Mouse (Mus musculus) left cerebral cortex, postnatal 10 days (tissue): ENCODE results near the gene Coq10a. TPM values are rescaled to one million over a fixed set of nuclear protein-coding genes. Genes with fewer than 3 reads are reported as not detected.

ENCODE experiments used
- DNase-seq, 2 experiments: peaks; one replicate each; pipeline ENCODE4 v3.0.0; 2021 to 2022; ENCODE audit warnings: low spot score in 2 of 2, mixed read lengths in 1 of 2; ENCODE audit errors: extremely low spot score in 1 of 2
- intact Hi-C: fragments of 180-260 bp; cut with DNase I; formaldehyde crosslinking; loops from one replicate; pipeline ENCODE4 v1.15.1; 2025
- microRNA-seq: library from miRNA; unstranded; fragments of <30 nt; microRNA quantifications from one replicate; pipeline ENCODE4 v1.2.0, GENCODE M21; 2022
- total RNA-seq, 2 experiments: library from RNA; stranded (reverse); gene quantifications; 2 replicates each; pipeline ENCODE4 v1.2.3; 2021

Gene Coq10a
- total RNA-seq, 2 experiments from 2014 or later: 69.8 to 74.6 TPM

DNA sequence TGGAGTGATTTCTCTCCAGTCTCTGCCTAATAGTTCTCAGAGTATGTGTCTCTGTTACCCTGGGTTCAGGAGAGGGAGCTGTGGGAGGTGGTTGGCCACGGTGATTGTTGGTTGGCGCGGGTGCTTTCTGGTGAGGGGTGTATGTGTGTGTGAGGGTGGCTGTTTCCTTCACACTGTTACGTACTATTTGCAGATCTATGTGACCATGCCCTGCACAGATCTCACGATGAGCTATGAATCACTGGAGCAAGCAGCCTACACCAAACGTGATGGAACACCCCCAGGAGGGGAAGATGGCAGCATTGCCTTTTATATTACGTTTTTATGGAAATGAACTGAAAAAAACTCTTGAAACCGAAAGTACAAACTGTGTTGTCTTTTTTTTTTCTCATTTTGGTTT is 42.0 kb downstream of the Coq10a start:
- intact Hi-C loops: no loop called here
- no peak for DNase-seq

DNA sequence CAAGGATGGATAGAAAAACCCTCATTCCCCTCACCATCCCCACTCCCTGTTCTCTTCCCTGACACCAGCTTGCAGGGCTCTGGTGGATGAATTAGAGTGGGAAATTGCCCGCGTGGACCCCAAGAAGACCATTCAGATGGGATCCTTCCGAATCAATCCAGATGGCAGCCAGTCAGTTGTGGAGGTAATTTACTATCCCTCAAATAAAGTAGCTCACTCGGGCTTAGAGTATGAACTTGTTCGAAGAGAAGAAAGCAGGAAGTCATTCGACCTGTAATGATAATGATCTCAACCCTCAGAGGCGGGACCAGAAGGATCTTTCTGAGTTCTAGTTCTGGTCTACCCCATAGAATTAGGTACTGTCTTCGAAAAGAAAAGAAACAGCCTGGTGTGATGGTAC is 45.3 kb downstream of the Coq10a start:
- intact Hi-C loops: no loop called here
- no peak for DNase-seq

DNA sequence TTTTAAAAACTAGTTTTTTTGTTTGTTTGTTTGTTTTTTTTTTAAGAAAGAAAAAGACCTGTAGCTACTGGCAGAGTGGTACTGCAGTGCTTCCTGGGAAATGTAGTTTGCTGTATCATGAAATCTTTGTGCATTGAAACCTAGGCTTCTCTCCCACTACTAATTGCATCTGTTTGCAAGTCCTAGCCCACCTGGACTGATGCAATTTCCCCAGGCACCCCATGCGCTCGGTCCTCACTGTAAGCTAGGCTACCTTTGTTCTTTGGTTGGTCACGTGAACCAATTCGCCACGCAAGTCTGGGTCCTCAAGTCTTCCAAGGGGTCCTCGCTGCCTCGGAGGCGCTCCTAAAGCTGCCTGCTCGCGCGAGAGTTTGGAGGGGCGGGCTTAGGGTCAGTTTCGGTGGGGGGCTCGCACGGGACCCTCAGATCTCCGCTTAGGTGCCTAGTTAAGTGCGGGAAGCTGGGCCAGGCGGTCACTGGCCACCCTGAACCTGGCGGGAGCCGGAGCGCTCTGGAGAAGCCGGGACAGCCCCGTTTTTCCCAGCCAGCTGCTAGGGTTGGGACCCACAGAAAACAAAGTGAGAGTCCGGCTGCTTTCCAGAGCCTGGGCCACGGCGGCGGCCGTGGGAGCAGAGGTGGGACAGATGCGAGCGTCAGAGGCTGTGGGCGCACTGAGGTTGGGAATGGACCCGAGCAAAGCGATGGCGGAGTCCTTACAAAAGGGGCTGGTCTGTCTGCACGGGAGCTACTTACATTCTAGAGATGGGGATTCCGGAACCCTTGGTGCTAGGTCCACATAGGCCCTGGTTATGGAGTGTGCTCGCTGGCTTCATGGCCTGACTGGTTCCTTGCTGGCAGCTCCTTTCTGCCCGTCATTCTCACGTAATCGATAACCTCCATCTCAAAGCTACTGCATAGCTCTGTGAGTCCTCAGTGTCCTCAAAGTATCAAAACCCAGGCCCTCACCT is 46.4 kb downstream of the Coq10a start, which contains the start of gene Cnpy2:
Cnpy2 (plus strand) TSS at position 319 of the 968 bp plus-strand sequence.
- intact Hi-C loops: no loop called here
- DNase-seq: peak; percentile 85 to 93

DNA sequence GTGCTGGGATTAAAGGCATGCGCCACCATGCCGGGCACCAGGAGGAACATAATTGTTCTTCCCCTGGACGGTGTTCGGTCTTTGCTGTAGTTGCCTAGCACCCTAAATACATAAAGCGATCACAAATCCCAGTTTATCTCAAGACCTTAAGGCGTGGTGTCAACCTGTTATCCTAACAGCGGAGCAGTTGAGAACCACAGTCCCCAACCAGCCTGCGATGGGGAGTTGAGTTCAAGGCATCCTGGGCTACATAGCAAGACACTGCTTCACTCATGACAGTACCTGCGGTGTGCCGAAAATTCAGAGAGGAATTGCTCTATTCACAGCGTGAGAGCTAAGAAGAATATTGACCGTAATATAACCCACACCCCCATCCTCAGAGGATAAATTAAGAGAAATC is 47.2 kb downstream of the Coq10a start:
- intact Hi-C loops: no loop called here

DNA sequence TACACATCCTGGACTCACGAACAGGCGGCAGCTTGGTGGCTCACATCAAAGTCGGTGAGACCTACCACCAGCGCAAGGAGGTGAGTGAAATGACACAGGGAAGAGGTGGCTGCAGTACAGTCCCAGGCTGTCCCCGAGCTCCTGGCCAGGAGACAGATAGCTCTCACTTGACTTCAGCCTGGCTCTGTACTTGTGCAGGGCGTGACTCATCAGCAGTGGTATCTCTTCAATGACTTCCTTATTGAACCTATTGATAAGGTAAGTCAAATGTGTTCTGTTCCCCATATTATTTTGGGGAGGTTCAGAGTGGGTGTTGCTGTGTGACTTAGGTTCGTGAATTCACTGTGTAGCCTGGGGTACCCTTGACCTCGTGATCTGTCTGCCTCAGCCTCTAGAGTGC is 53.2 kb downstream of the Coq10a start:
- intact Hi-C loops: no loop called here
- DNase-seq: no peak

More for the DNA sequence above, 47.2 kb downstream of the Coq10a start:
- no peak for DNase-seq

Small RNA genes within 50 kb of the gene (microRNA-seq; reads per million reads assigned to microRNA genes)
- gene Gm25361 (not detected), gene Gm26308 (not detected), gene Mir6914 (not detected), gene Mir6915 (9.2 reads per million, percentile 29 among the genes with 10 or more reads in this experiment)

Other genes with a start within 250 kb of the Coq10a start
- 10 to 100 TPM; 10.7 to 11.6 TPM for gene Rbms2, start 188.7 kb downstream of the Coq10a start, total RNA-seq
- gene Gls2, start 174.5 kb downstream of the Coq10a start, total RNA-seq: 10 to 100 TPM; 17.8 to 18.7 TPM
- 10 to 100 TPM; 11.5 to 12.6 TPM for gene Spryd4, start 157.2 kb downstream of the Coq10a start, total RNA-seq
- not detected for gene Mip, start 143.2 kb downstream of the Coq10a start, total RNA-seq
- gene Timeless, start 136.9 kb downstream of the Coq10a start, total RNA-seq: 1 to 10 TPM; 8.3 to 9.7 TPM
- gene Apon, start 114.9 kb downstream of the Coq10a start, total RNA-seq: not detected
- gene Apof, start 100.3 kb downstream of the Coq10a start, total RNA-seq: not detected
- gene Stat2, start 98.4 kb downstream of the Coq10a start, total RNA-seq: 10 to 100 TPM; 20.2 to 26.0 TPM
- under 1 TPM; 0.43 to 0.58 TPM for gene Il23a, start 70.2 kb downstream of the Coq10a start, total RNA-seq
- 10 to 100 TPM; 13.0 to 14.1 TPM for gene Pan2, start 65.7 kb downstream of the Coq10a start, total RNA-seq
- gene Cnpy2, start 46.5 kb downstream of the Coq10a start, total RNA-seq: 10 to 100 TPM; 64.4 to 69.7 TPM
- gene Cs, start 31.3 kb downstream of the Coq10a start, total RNA-seq: 100 to 1,000 TPM; 287 to 288 TPM
- gene Ankrd52, start 8.1 kb upstream of the Coq10a start, total RNA-seq: 10 to 100 TPM; 74.4 TPM
- under 1 TPM; 0.56 to 0.69 TPM for gene Slc39a5, start 32.2 kb upstream of the Coq10a start, total RNA-seq
- gene Nabp2, start 42.5 kb upstream of the Coq10a start, total RNA-seq: 10 to 100 TPM; 88.5 to 93.8 TPM
- 10 to 100 TPM; 79.3 to 81.6 TPM for gene Rnf41, start 42.7 kb upstream of the Coq10a start, total RNA-seq
- gene Smarcc2, start 90.3 kb upstream of the Coq10a start, total RNA-seq: 100 to 1,000 TPM; 204 to 226 TPM
- 100 to 1,000 TPM; 602 to 610 TPM for gene Myl6, start 125.1 kb upstream of the Coq10a start, total RNA-seq
- 10 to 100 TPM; 30.9 to 34.1 TPM for gene Myl6b, start 129.7 kb upstream of the Coq10a start, total RNA-seq
- 1 to 10 TPM; 8.9 to 9.3 TPM for gene Esyt1, start 156.9 kb upstream of the Coq10a start, total RNA-seq
- 10 to 100 TPM; 10.8 to 10.9 TPM for gene Zc3h10, start 178.8 kb upstream of the Coq10a start, total RNA-seq
- 1,000 to 10,000 TPM; 2,483 to 2,553 TPM for gene Rpl41, start 180.3 kb upstream of the Coq10a start, total RNA-seq
- gene Pa2g4, start 197.0 kb upstream of the Coq10a start, total RNA-seq: 10 to 100 TPM; 80.0 to 83.7 TPM
- 1 to 10 TPM; 1.1 to 2.2 TPM for gene Erbb3, start 220.7 kb upstream of the Coq10a start, total RNA-seq